Mouse (Mus musculus): ENCODE measurements around the gene Rhoj.

GRCm38 (mm10) chr12:75450592-75450991, 142.5 kb downstream of the Rhoj start:
- TF ChIP-seq RCOR1 (conservative IDR thresholded peaks at IDR 0.05; ENCODE audit: low read depth, low read length) (no peak), RAD21 (IDR thresholded peaks at IDR 0.05; ENCODE audit: low read depth, low read length) (no peak), CHD1 (IDR thresholded peaks at IDR 0.05; ENCODE audit: low read depth, low read length) (no peak), MXI1 (IDR thresholded peaks at IDR 0.05; ENCODE audit: low read depth, low read length) (no peak)
